Mouse (Mus musculus) gastrocnemius, postnatal 4 days (tissue): ENCODE data around the gene Gm8212. TPM values are rescaled to one million over a fixed set of nuclear protein-coding genes. Genes with fewer than 3 reads are reported as not detected.
"Not testable (repeated sequence)": the region's sequence is repeated elsewhere in the genome, so short reads cannot be mapped to it uniquely, and the experiment has no call there.

Experiments
- DNase-seq, 2 experiments: peaks; one replicate each; pipeline ENCODE4 v3.0.0; 2021 to 2022; ENCODE audit warnings: low spot score in 2 of 2, mixed read lengths in 2 of 2
- long read RNA-seq, 2 experiments: library from polyadenylated mRNA; stranded (forward); transcript quantifications; one replicate each; pipeline ENCODE4 v2.0.0; 2021
- total RNA-seq, 2 experiments: library from RNA; stranded (reverse); gene quantifications; 2 replicates each; pipeline ENCODE4 v1.2.3; 2021

Gene Gm8212
- total RNA-seq, result not detected
- long read RNA-seq, experiment 1, result 0 reads
- long read RNA-seq, experiment 2, result 0 reads

- DNase-seq, result not testable (repeated sequence)
Measured at GRCm38 (mm10) chr14:44197361-44197760, at the start of gene Gm8212. TSS of gene Gm8212 (plus strand) at chr14:44197661.

GRCm38 (mm10) chr14:44213154-44213553, 15.7 kb downstream of the Gm8212 start, which contains the start of gene 4930503E14Rik:
TSS of gene 4930503E14Rik (minus strand) at chr14:44213254.
- DNase-seq, result not testable (repeated sequence)

GRCm38 (mm10) chr14:44248039-44248438, 50.6 kb downstream of the Gm8212 start:
- no peak for DNase-seq

Other genes starting within 250 kb of the Gm8212 start
- not detected for gene Ang5, start 240.6 kb upstream of the Gm8212 start, total RNA-seq
- not detected for gene Ang6, start 195.4 kb upstream of the Gm8212 start, total RNA-seq
- gene Ear2, start 95.0 kb upstream of the Gm8212 start, total RNA-seq, result 1 to 10 TPM in 1 of 2 experiments, under 1 TPM in 1; 0.42 to 1.2 TPM
- not detected for gene Gm3327, start 73.8 kb upstream of the Gm8212 start, total RNA-seq
- not detected for gene 4930503E14Rik, start 15.6 kb downstream of the Gm8212 start, total RNA-seq
- not detected for gene Gm8220, start 87.9 kb downstream of the Gm8212 start, total RNA-seq
- not detected for gene Gm5930, start 140.9 kb downstream of the Gm8212 start, total RNA-seq
- gene Gm8229, start 167.7 kb downstream of the Gm8212 start, total RNA-seq, result not detected
- not detected for gene Gm3371, start 213.0 kb downstream of the Gm8212 start, total RNA-seq
- not detected for gene Gm8232, start 236.0 kb downstream of the Gm8212 start, total RNA-seq